ENCODE assay signal across 22 mouse cellular contexts in the genomic region with DNA sequence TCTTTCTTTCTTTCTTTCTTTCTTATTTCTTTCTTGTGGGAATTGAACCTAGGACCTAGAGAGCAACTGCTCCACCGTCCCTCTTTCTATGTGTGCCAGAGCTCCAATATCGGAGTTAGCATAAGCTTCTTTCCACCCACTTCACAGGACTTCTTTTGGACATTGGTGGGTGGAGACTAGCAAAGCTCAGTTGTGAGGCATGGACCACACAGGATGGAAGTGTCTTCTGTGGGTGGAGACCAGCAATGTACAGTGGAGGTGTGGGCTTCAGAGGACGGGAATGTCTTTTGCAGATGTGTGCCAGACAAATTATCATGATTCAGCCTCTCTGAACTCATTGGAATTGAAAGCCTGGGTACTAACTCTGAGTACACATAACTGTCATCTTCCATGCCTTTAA.
"Had no signal": no experiment of that assay in that cellular context is flagged by ENCODE, and none has a peak within 500 bp of the region (broad histone marks: within the 10 kb centered on the region; RNA-seq: fewer than 3 reads in every experiment).

No protein-coding gene starts in this region.

- DNase-seq: gastrocnemius, adult 2 months; gastrocnemius, postnatal 10 days; gastrocnemius, postnatal 25 days; heart, adult 18-20 months; heart, postnatal 10 days; heart, postnatal 4 days; kidney, adult 18-20 months; kidney, adult 8-10 months; kidney, postnatal 10 days; kidney, postnatal 25 days; kidney, postnatal 4 days; liver; liver, embryonic 13.5 days had no signal

- H3K27ac ChIP-seq: gastrocnemius, adult 2 months; heart, embryonic 10.5 days; hindbrain, embryonic 10.5 days; hindbrain, embryonic 12.5 days; hindbrain, embryonic 14.5 days; intestine, embryonic 15.5 days; layer of hippocampus, adult 2 months; limb, embryonic 10.5 days; limb, embryonic 12.5 days; liver, embryonic 13.5 days had no signal

- H3K4me3 ChIP-seq: gastrocnemius, adult 2 months; heart, embryonic 10.5 days; heart, embryonic 12.5 days; hindbrain, embryonic 10.5 days; hindbrain, embryonic 12.5 days; intestine, embryonic 15.5 days; layer of hippocampus, adult 2 months; limb, embryonic 10.5 days; limb, embryonic 12.5 days; liver, embryonic 13.5 days had no signal
